Comparison of ENCODE assay signal across 17 mouse cellular contexts in the genomic region with DNA sequence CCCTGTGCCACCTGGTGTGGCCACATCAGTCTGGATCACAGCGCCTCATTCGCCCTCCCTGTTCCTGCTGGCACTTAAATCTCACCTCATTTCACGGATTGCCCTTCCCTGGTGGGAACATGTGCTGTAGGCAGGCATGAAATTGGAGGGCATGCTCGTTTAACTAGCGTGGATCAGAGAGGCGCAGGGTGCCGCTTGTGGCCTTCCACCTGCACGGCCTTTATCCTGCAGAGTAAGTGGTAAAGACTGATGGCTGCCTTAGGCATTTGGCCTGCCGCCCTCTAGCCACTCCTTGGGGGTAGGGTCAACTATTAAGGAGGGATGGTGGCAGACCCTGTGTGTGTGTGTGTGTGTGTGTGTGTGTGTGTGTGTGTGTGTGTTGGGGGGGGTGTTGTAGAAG. TPM values are rescaled to one million over a fixed set of nuclear protein-coding genes. Genes with fewer than 3 reads are reported as not detected.
DNase-seq lines count a peak whose midpoint lies in the region; ATAC-seq lines count a peak whose summit lies in the region.
"Had no signal": no experiment of that assay in that cellular context is flagged by ENCODE, and none has a peak within 500 bp of the region (broad histone marks: within the 10 kb centered on the region; RNA-seq: fewer than 3 reads in every experiment).

No protein-coding gene starts in this region.

- WGBS in heart, embryonic 10.5 days = 83% methylated on average over 9 of the region's 9 CpGs
- 39% methylated on average over 9 of the region's 9 CpGs for WGBS in midbrain, embryonic 14.5 days
- WGBS in midbrain, embryonic 15.5 days = 40% methylated on average over 9 of the region's 9 CpGs

- ATAC-seq in midbrain, embryonic 14.5 days (ENCODE audit: low FRiP score, low TSS enrichment) = no peak
- ATAC-seq in midbrain, embryonic 15.5 days (replicated peaks) = no peak
- ATAC-seq: forebrain, postnatal 0 days; hindbrain, postnatal 0 days had no signal

- DNase-seq in heart, embryonic 10.5 days (ENCODE audit: low spot score) = no peak
- no peak for DNase-seq in heart, adult 18-20 months
- DNase-seq in midbrain, embryonic 14.5 days = peak; percentile 39
- peak; percentile 31 for DNase-seq in thymus, postnatal 0 days (ENCODE audit: low spot score)
- peak; percentile 63 for DNase-seq in thymus, postnatal 4 days
- no peak for DNase-seq in ovary, adult 18-20 months (ENCODE audit: low spot score)
- DNase-seq: adrenal gland, postnatal 25 days; cerebellum, adult 2 months; cerebellum, postnatal 10 days; forebrain, postnatal 0 days; gastrocnemius, postnatal 14 days had no signal

- peaks cover 22% of the 10 kb centered on the region for H3K27me3 ChIP-seq in heart, embryonic 10.5 days (ENCODE audit: insufficient read depth, poor library complexity, severe bottlenecking)
- H3K27me3 ChIP-seq in midbrain, embryonic 14.5 days (ENCODE audit: control insufficient read depth, insufficient read depth, low read length) = no peaks in the 10 kb centered on the region
- no peaks in the 10 kb centered on the region for H3K27me3 ChIP-seq in midbrain, embryonic 15.5 days (replicated peaks)
- H3K27me3 ChIP-seq: embryonic facial prominence, embryonic 12.5 days had no signal

- H3K9me3 ChIP-seq in heart, embryonic 10.5 days = no peaks in the 10 kb centered on the region
- H3K9me3 ChIP-seq in midbrain, embryonic 14.5 days (ENCODE audit: control insufficient read depth, low read length) = no peaks in the 10 kb centered on the region
- H3K9me3 ChIP-seq in midbrain, embryonic 15.5 days = no peaks in the 10 kb centered on the region
- H3K9me3 ChIP-seq: embryonic facial prominence, embryonic 12.5 days; forebrain, embryonic 12.5 days; G1E; hindbrain, embryonic 13.5 days had no signal

- H3K4me2 ChIP-seq in midbrain, embryonic 14.5 days (ENCODE audit: low read length) = no peak overlapping the region
- H3K4me2 ChIP-seq in midbrain, embryonic 15.5 days = no peak overlapping the region
- H3K4me2 ChIP-seq: embryonic facial prominence, embryonic 12.5 days; forebrain, embryonic 12.5 days; hindbrain, embryonic 13.5 days had no signal

- no peak overlapping the region for H3K9ac ChIP-seq in midbrain, embryonic 14.5 days (replicated peaks; ENCODE audit: low read length)
- no peak overlapping the region for H3K9ac ChIP-seq in midbrain, embryonic 15.5 days
- H3K9ac ChIP-seq: embryonic facial prominence, embryonic 12.5 days; forebrain, embryonic 12.5 days; forebrain, postnatal 0 days had no signal

- H3K36me3 ChIP-seq in heart, embryonic 10.5 days = peaks cover 11% of the 10 kb centered on the region
- 0 out of 2 replicates have a peak, but pooled peaks cover 4% of the 10 kb centered on the region for H3K36me3 ChIP-seq in midbrain, embryonic 14.5 days (ENCODE audit: control insufficient read depth, insufficient read depth, low read length)
- no peaks in the 10 kb centered on the region for H3K36me3 ChIP-seq in midbrain, embryonic 15.5 days (replicated peaks)
- H3K36me3 ChIP-seq: embryonic facial prominence, embryonic 12.5 days had no signal

- no peak overlapping the region for H3K4me3 ChIP-seq in heart, embryonic 10.5 days
- H3K4me3 ChIP-seq in midbrain, embryonic 14.5 days (replicated peaks; ENCODE audit: low read depth, low read length) = no peak overlapping the region
- no peak overlapping the region for H3K4me3 ChIP-seq in midbrain, embryonic 15.5 days
- H3K4me3 ChIP-seq: embryonic facial prominence, embryonic 12.5 days; forebrain, embryonic 12.5 days; hindbrain, embryonic 13.5 days had no signal

- peaks cover 32% of the 10 kb centered on the region for H3K4me1 ChIP-seq in heart, embryonic 10.5 days
- H3K4me1 ChIP-seq in midbrain, embryonic 14.5 days (ENCODE audit: control insufficient read depth, insufficient read depth, low read length) = peaks cover 20% of the 10 kb centered on the region
- peaks cover 15% of the 10 kb centered on the region for H3K4me1 ChIP-seq in midbrain, embryonic 15.5 days

- peak overlapping the region; percentile 57; the same call in 1 of the 2 replicates for H3K27ac ChIP-seq in heart, embryonic 10.5 days
- no peak overlapping the region for H3K27ac ChIP-seq in midbrain, embryonic 14.5 days (replicated peaks; ENCODE audit: low read depth, low read length)
- H3K27ac ChIP-seq in midbrain, embryonic 15.5 days = no peak overlapping the region
- H3K27ac ChIP-seq: embryonic facial prominence, embryonic 12.5 days; forebrain, embryonic 12.5 days; hindbrain, embryonic 13.5 days; hindbrain, postnatal 0 days had no signal

RNA-seq across cellular contexts. Expression of gene Comt, which starts 35.4 kb away (rescaled TPM):
- 83.5 and 102 TPM in 2 replicates for polyA plus RNA-seq in heart, embryonic 10.5 days (2016; fragmentation: Nextera tagmentation; extraction: Ambion mirVana)
- total RNA-seq in heart, adult 18-20 months (2021) = 100 to 1,000 TPM; 123 to 141 TPM
- 79.9 and 81.3 TPM in 2 replicates for polyA plus RNA-seq in midbrain, embryonic 14.5 days (2014; fragmentation: Nextera tagmentation; extraction: Ambion mirVana)
- 104 and 107 TPM in 2 replicates for polyA plus RNA-seq in midbrain, embryonic 15.5 days (2015; fragmentation: Nextera tagmentation; extraction: Ambion mirVana)
- 73.8 and 83.6 TPM in 2 replicates for polyA plus RNA-seq in thymus, postnatal 0 days (2015; fragmentation: Nextera tagmentation; extraction: Ambion mirVana)

RNA-seq across cellular contexts. Expression of gene Txnrd2, which starts 35.8 kb away (rescaled TPM):
- polyA plus RNA-seq in heart, embryonic 10.5 days (2016; fragmentation: Nextera tagmentation; extraction: Ambion mirVana) = 40.1 and 47.7 TPM in 2 replicates
- 10 to 100 TPM; 42.9 to 44.4 TPM for total RNA-seq in heart, adult 18-20 months (2021)
- polyA plus RNA-seq in midbrain, embryonic 14.5 days (2014; fragmentation: Nextera tagmentation; extraction: Ambion mirVana) = 24.9 and 28.7 TPM in 2 replicates
- polyA plus RNA-seq in midbrain, embryonic 15.5 days (2015; fragmentation: Nextera tagmentation; extraction: Ambion mirVana) = 34.0 and 35.5 TPM in 2 replicates
- 11.3 and 12.3 TPM in 2 replicates for polyA plus RNA-seq in thymus, postnatal 0 days (2015; fragmentation: Nextera tagmentation; extraction: Ambion mirVana)

RNA-seq across cellular contexts. Expression of gene Gnb1l, which starts 36.5 kb away (rescaled TPM):
- 10.8 and 17.1 TPM in 2 replicates for polyA plus RNA-seq in heart, embryonic 10.5 days (2016; fragmentation: Nextera tagmentation; extraction: Ambion mirVana)
- total RNA-seq in heart, adult 18-20 months (2021) = 1 to 10 TPM; 6.1 to 6.4 TPM
- polyA plus RNA-seq in midbrain, embryonic 14.5 days (2014; fragmentation: Nextera tagmentation; extraction: Ambion mirVana) = 14.8 and 15.9 TPM in 2 replicates
- polyA plus RNA-seq in midbrain, embryonic 15.5 days (2015; fragmentation: Nextera tagmentation; extraction: Ambion mirVana) = 18.1 and 20.0 TPM in 2 replicates
- polyA plus RNA-seq in thymus, postnatal 0 days (2015; fragmentation: Nextera tagmentation; extraction: Ambion mirVana) = 34.2 and 35.2 TPM in 2 replicates

RNA-seq across cellular contexts. Expression of gene Rtl10, which starts 36.7 kb away (rescaled TPM):
- 1.3 and 1.6 TPM in 2 replicates for polyA plus RNA-seq in heart, embryonic 10.5 days (2016; fragmentation: Nextera tagmentation; extraction: Ambion mirVana)
- total RNA-seq in heart, adult 18-20 months (2021) = 1 to 10 TPM; 3.9 to 4.1 TPM
- 3.6 and 4.1 TPM in 2 replicates for polyA plus RNA-seq in midbrain, embryonic 14.5 days (2014; fragmentation: Nextera tagmentation; extraction: Ambion mirVana)
- polyA plus RNA-seq in midbrain, embryonic 15.5 days (2015; fragmentation: Nextera tagmentation; extraction: Ambion mirVana) = 4.4 and 5.5 TPM in 2 replicates
- 4.6 and 5.6 TPM in 2 replicates for polyA plus RNA-seq in thymus, postnatal 0 days (2015; fragmentation: Nextera tagmentation; extraction: Ambion mirVana)

Comparison
In these comparisons a context has a peak if more than half of its experiments do, and no peak if none do; other contexts are left out.
1. DNase-seq: peak in midbrain, embryonic 14.5 days (single experiment), thymus, postnatal 0 days (single experiment) and thymus, postnatal 4 days (single experiment); none in heart, embryonic 10.5 days (single experiment), heart, adult 18-20 months (0 of 2) and ovary, adult 18-20 months (single experiment).